Mouse (Mus musculus) midbrain, embryonic 11.5 days (tissue): ENCODE measurements around the gene Erfe. TPM values are rescaled to one million over a fixed set of nuclear protein-coding genes. Genes with fewer than 3 reads are reported as not detected.
A peak's percentile ranks its signal among the peaks of the same experiment; 100 is the strongest.

Experiments used
- ATAC-seq: fragments of 200-750 bp; cut with Nextera tagmentation; 2 replicates; pipeline ENCODE4 v1.8.0; 2017; ENCODE audit warnings: moderate TSS enrichment, moderate library complexity; ENCODE audit not compliant: low FRiP score
- DNase-seq: peaks from one replicate; pipeline ENCODE4 v3.0.0; 2015; ENCODE audit warnings: low spot score; ENCODE audit errors: missing footprints
- H3K27ac ChIP-seq: fragments of 300-500 bp; sonication (generic); 2 replicates; pipeline ENCODE4 v1.5.1; 2014; ENCODE audit warnings: low read depth, low read length
- H3K27me3 ChIP-seq: fragments of 300-500 bp; sonication (generic); 2 replicates; pipeline ENCODE4 v1.6.1; 2014; ENCODE audit warnings: mild to moderate bottlenecking, low read length, moderate library complexity, mixed read lengths; ENCODE audit not compliant: control insufficient read depth, insufficient read depth
- H3K36me3 ChIP-seq: fragments of 300-500 bp; sonication (generic); 2 replicates; pipeline ENCODE4 v1.6.1; 2014; ENCODE audit warnings: mild to moderate bottlenecking, low read length, moderate library complexity, mixed read lengths; ENCODE audit not compliant: control insufficient read depth, insufficient read depth
- H3K4me1 ChIP-seq: fragments of 300-500 bp; sonication (generic); 2 replicates; pipeline ENCODE4 v1.6.1; 2014; ENCODE audit warnings: low read length; ENCODE audit not compliant: control insufficient read depth, insufficient read depth
- H3K4me2 ChIP-seq: fragments of 300-500 bp; sonication (generic); 2 replicates; pipeline ENCODE4 v1.6.1; 2014; ENCODE audit warnings: mild to moderate bottlenecking, moderate library complexity
- H3K4me3 ChIP-seq: fragments of 300-500 bp; sonication (generic); 2 replicates; pipeline ENCODE4 v1.5.1; 2014; ENCODE audit warnings: low read depth, low read length
- H3K9ac ChIP-seq: fragments of 300-500 bp; sonication (generic); 2 replicates; pipeline ENCODE4 v1.6.1; 2014; ENCODE audit warnings: low read length
- H3K9me3 ChIP-seq: fragments of 300-500 bp; sonication (generic); 2 replicates; pipeline ENCODE4 v1.6.1; 2016; ENCODE audit warnings: low read length; ENCODE audit not compliant: control insufficient read depth
- WGBS: fragments of 180-500 bp; shearing (Covaris S2); extraction: QIAGEN DNeasy Blood & Tissue Kit; methylation state at CpG from one replicate; pipeline ENCODE4 v1.1.7; 2014; 5-methylcytosine and 5-hydroxymethylcytosine counted together
- polyA plus RNA-seq: library from polyadenylated mRNA; unstranded; fragments of >200 nt; fragmentation: Nextera tagmentation; extraction: Ambion mirVana; gene quantifications from 2 replicates; pipeline ENCODE4 v1.2.1, GENCODE M21; 2014

The Erfe gene
- polyA plus RNA-seq, 1 experiment from 2014 or later = 0.52 TPM

DNA sequence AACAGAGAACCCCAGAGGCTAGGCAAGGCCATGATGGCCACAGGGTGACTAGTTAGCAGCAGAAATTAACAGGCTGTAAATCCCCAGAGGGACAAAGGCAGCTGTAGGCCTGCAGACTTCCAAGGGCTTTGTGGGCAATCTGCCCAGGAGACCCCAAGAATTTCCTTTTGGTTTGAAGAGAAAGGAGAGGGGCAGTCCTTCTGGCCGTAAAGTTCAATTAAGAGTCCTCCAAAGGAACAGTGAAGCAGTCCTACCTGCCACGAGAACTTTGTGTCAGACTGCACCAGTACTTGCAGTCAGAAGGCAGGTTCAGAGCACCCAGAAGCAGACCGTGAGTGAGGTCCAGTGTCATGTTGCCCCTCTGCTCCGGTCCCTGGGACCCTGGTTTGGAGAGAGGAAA lies 48.7 kb downstream of the Erfe start:
- WGBS = 56% methylated on average over 4 of the region's 4 CpGs
- ATAC-seq (no peak), DNase-seq (peak; percentile 88)
- Histone ChIP-seq H3K9ac (peak overlapping the region; percentile 39; the same call in 1 of the 2 replicates), H3K27ac (peak overlapping the region; percentile 97), H3K27me3 (no peaks in the 10 kb centered on the region), H3K9me3 (no peaks in the 10 kb centered on the region), H3K36me3 (no peaks in the 10 kb centered on the region), H3K4me1 (peaks cover 41% of the 10 kb centered on the region), H3K4me3 (no peak overlapping the region), H3K4me2 (peak overlapping the region; percentile 66)

DNA sequence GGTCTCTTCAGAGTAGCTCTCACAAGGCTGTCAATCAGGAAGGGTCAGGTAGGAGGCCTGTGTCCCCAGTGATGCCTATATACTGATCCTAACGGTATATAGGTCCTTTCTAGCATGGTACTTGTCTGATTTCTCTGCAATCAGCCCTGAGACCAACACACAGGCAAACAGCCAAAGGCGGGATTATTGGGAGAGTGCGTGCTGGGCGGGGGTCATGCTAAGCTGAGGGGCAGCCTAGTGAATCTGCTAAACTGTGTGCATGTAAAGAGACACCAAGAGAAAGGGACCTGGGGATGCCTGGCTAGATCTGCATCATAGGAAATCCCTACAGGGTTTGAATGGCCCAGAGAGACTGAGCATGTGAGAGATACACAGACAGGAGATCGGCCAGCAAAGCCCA lies 49.1 kb downstream of the Erfe start:
- no peaks in the 10 kb centered on the region for H3K27me3 ChIP-seq
- no peak overlapping the region for H3K4me2 ChIP-seq
- H3K27ac ChIP-seq = peak overlapping the region; percentile 97
- peaks cover 41% of the 10 kb centered on the region for H3K4me1 ChIP-seq
- H3K36me3 ChIP-seq = no peaks in the 10 kb centered on the region
- WGBS = 74% methylated on average over 5 of the region's 5 CpGs
- H3K9ac ChIP-seq = peak overlapping the region; percentile 39
- no peak overlapping the region for H3K4me3 ChIP-seq
- DNase-seq = no peak
- ATAC-seq = no peak
- no peaks in the 10 kb centered on the region for H3K9me3 ChIP-seq

DNA sequence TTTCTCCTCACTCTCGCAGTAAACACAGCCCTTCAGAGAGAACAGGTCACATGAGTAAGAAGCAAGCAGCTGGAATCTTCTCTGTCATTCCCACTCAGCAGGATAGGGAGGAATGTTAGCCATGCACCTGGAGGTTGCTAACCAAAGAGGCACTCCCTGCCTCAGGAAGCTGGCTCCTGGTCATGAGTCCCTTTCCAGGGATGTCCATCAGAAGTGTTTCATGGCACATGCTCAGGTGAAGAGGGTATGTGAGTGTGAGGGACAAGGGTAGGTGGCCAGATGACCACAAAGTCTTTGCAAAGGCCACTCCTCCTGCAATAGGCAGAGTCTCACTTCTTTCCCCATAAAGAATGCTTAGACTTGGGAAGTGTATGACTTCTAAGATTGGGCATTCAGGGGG lies 51.8 kb downstream of the Erfe start:
- Histone ChIP-seq H3K4me1 (peaks cover 25% of the 10 kb centered on the region), H3K9ac (no peak overlapping the region)

DNA sequence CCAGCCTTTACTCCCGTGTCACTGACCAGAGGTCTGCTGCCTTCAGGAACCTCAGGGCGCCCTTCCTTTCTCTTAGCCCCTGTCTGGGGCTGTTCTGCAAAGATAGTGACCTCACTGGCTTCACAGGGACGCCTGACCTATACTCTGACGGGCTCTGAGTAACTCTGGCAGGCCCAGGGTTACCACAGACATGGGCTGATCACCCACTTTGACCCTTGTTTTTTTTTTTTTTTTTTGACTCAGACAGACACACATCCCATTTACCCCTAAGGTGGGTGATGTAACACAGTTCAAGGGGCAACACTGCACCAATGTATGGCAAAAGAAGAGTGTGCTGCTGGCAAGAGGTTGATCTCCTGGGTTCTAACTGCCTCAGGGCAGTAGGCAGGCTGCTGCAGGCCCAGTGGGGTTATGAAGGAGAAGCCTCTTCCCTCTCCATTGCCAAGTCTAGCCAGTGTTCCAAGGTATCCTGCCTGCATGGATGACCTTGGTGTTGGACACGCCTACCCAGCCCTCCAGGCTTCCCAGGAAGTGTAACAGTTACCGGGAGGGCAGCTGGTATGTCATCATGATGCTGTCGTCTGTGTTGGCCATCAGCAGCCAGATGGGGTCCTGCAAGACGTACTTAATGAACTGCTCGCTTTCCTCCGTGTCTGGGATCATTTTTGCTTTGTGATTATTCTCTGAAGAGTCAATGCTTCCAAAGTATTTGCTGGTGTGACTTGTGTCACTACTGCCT lies 53.8 kb downstream of the Erfe start:
- Histone ChIP-seq H3K4me3 (no peak overlapping the region), H3K27me3 (no peaks in the 10 kb centered on the region), H3K27ac (no peak overlapping the region), H3K36me3 (no peaks in the 10 kb centered on the region; the same call in 1 of the 2 replicates), H3K4me2 (no peak overlapping the region), H3K9ac (no peak overlapping the region), H3K4me1 (peaks cover 13% of the 10 kb centered on the region), H3K9me3 (no peaks in the 10 kb centered on the region)
- 74% methylated on average over 10 of the region's 10 CpGs for WGBS
- no peak for ATAC-seq
- DNase-seq = no peak

More for the DNA sequence above, 51.8 kb downstream of the Erfe start:
- no peak for ATAC-seq
- no peak overlapping the region for H3K4me2 ChIP-seq
- DNase-seq = no peak
- H3K36me3 ChIP-seq = no peaks in the 10 kb centered on the region
- H3K9me3 ChIP-seq = no peaks in the 10 kb centered on the region
- H3K27ac ChIP-seq = no peak overlapping the region
- no peaks in the 10 kb centered on the region for H3K27me3 ChIP-seq
- H3K4me3 ChIP-seq = no peak overlapping the region
- 79% methylated on average over 1 of the region's 1 CpGs for WGBS

DNA sequence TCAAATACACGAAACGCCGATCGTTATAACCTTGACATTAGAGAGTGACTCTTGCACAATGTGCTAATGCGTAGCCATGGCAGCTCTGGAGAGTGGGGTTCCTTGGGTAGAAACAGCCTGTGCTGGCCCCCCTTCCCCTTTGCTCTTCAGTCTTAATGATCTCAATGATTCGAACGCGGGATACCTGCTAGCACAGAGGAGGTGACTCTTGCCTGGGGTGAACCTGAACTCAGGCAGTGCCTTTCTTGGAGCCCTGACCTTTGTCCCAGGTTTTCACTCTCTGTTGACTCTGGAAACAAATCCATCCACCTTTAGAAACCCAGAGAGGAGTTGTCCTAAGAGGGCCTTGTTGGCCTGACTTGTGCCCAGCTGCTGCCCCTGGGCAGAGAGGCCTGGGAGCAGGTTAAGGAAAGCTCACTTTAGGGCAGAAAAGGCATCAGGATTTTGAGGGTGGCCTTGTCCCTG lies 54.4 kb downstream of the Erfe start:
- H3K36me3 ChIP-seq = no peaks in the 10 kb centered on the region; the same call in 1 of the 2 replicates
- 90% methylated on average over 8 of the region's 8 CpGs for WGBS
- H3K4me1 ChIP-seq = peaks cover 7% of the 10 kb centered on the region
- DNase-seq (no peak), ATAC-seq (no peak)
- no peak overlapping the region for H3K4me3 ChIP-seq
- H3K9me3 ChIP-seq = no peaks in the 10 kb centered on the region
- H3K4me2 ChIP-seq = no peak overlapping the region
- no peaks in the 10 kb centered on the region for H3K27me3 ChIP-seq
- H3K9ac ChIP-seq = no peak overlapping the region
- H3K27ac ChIP-seq = no peak overlapping the region

Other genes starting within 250 kb of the Erfe start
- gene Rbm44, start 221.3 kb upstream of the Erfe start, polyA plus RNA-seq = 0.37 and 0.94 TPM in 2 replicates
- gene Ramp1, start 186.6 kb upstream of the Erfe start, polyA plus RNA-seq = 0.50 and 0.85 TPM in 2 replicates
- 88.5 and 95.6 TPM in 2 replicates for gene Ube2f, start 116.1 kb upstream of the Erfe start, polyA plus RNA-seq
- gene Scly, start 68.1 kb upstream of the Erfe start, polyA plus RNA-seq = 10.1 and 11.0 TPM in 2 replicates
- gene Espnl, start 44.4 kb upstream of the Erfe start, polyA plus RNA-seq = 0.08 and 0.11 TPM in 2 replicates
- 0.10 and 0.26 TPM in 2 replicates for gene Klhl30, start 15.4 kb upstream of the Erfe start, polyA plus RNA-seq
- gene Ilkap, start 32.4 kb downstream of the Erfe start, polyA plus RNA-seq = 163 and 169 TPM in 2 replicates
- 300 and 322 TPM in 2 replicates for gene Hes6, start 47.6 kb downstream of the Erfe start, polyA plus RNA-seq
- gene Per2, start 92.9 kb downstream of the Erfe start, polyA plus RNA-seq = 1.5 and 1.6 TPM in 2 replicates
- 6.0 and 7.3 TPM in 2 replicates for gene Traf3ip1, start 128.2 kb downstream of the Erfe start, polyA plus RNA-seq
- gene Asb1, start 174.1 kb downstream of the Erfe start, polyA plus RNA-seq = 9.4 and 9.8 TPM in 2 replicates